Mouse (Mus musculus) cerebellum, adult 2 months (tissue): ENCODE measurements around the gene Ankrd50. TPM values are rescaled to one million over a fixed set of nuclear protein-coding genes. Genes with fewer than 3 reads are reported as not detected.

Experiments used
- DNase-seq, 2 experiments: peaks; one replicate each; pipeline ENCODE4 v3.0.0; 2021
- H3K27ac ChIP-seq: fragments of 200-500 bp; 2 replicates; pipeline ENCODE4 v1.5.1; 2012; ENCODE audit warnings: low read length, control low read depth, inconsistent platforms; ENCODE audit not compliant: insufficient read depth
- H3K27me3 ChIP-seq: fragments of 200-500 bp; 2 replicates; pipeline ENCODE4 v1.6.1; 2012; ENCODE audit warnings: inconsistent platforms, mild to moderate bottlenecking, low read length, moderate library complexity; ENCODE audit not compliant: control insufficient read depth, insufficient read depth
- H3K4me1 ChIP-seq: fragments of 200-500 bp; 2 replicates; pipeline ENCODE4 v1.6.1; 2011; ENCODE audit warnings: low read length; ENCODE audit not compliant: control insufficient read depth, insufficient read depth
- H3K4me3 ChIP-seq: fragments of 200-500 bp; replicated peaks from 2 replicates; pipeline ENCODE3; 2011; ENCODE audit warnings: mild to moderate bottlenecking, low read depth, low read length, control low read depth; ENCODE audit not compliant: insufficient read depth
- CTCF ChIP-seq: fragments of 200-500 bp; IDR thresholded peaks from 2 replicates; pipeline ENCODE4 v1.5.1; 2011; ENCODE audit warnings: low read depth, mild to moderate bottlenecking, control low read depth, low read length, moderate library complexity, borderline replicate concordance; ENCODE audit not compliant: insufficient read depth
- POLR2A ChIP-seq: fragments of 200-500 bp; IDR thresholded peaks from 2 replicates; pipeline ENCODE4 v1.6.1; 2011; ENCODE audit warnings: low read length, control low read depth, borderline replicate concordance; ENCODE audit not compliant: insufficient read depth
- WGBS: fragments of 180-500 bp; shearing (Covaris S2); methylation state at CpG from one replicate; pipeline ENCODE4 v1.1.7; 2018; 5-methylcytosine and 5-hydroxymethylcytosine counted together
- polyA plus RNA-seq: library from polyadenylated mRNA; depleted of rRNA; stranded (reverse); fragments of >200 nt; gene quantifications from 2 replicates; pipeline ENCODE4 v1.2.3, GENCODE M21; 2012

Gene Ankrd50
- polyA plus RNA-seq, 1 experiment, result 39.5 TPM

DNA sequence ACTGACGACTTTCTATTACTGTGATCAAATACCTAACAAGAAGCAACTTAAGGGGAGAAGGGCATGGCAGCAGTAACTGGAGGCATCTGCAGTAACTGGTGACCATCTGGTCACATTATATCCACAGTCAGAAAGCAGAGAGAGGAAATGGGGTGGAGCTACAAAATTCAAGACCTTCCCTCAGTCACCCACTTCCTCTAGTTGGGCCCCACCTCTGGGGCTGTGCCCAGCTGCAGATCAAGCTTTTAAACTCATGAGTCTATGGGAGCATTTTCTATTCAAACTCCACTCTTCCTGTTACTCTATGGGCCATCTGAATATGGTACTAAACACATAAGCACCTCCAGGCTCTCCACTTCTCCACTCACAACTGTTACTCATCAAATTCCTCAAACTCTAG lies 3.5 kb downstream of the Ankrd50 start:
- Histone ChIP-seq H3K4me1 (peaks cover 15% of the 10 kb centered on the region), H3K27ac (no peak overlapping the region), H3K27me3 (no peaks in the 10 kb centered on the region), H3K4me3 (no peak overlapping the region)
- WGBS, result 58% methylated on average over 1 of the region's 1 CpGs
- no peak for DNase-seq
- TF ChIP-seq CTCF (no peak), POLR2A (no peak)

DNA sequence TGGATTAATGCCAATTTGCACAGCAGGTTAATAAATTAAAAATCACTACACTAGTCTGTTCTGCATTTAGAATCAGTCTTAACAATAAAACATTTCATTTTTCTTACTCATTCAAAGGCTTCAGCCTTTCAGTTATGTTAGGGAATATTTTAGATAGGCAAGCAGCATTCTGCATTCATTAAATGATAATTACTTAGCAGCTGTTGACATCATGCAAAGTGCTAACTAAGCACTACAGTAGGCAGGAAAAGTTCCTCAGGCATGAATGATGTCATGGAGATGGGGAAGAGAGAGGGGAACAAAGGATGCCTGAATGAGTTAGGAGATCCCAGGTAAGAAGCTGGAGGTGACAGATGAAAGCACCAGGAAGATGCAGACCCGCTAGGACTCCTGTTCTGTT lies 6.7 kb downstream of the Ankrd50 start:
- TF ChIP-seq CTCF (no peak), POLR2A (no peak)
- Histone ChIP-seq H3K27me3 (no peaks in the 10 kb centered on the region), H3K4me1 (peaks cover 26% of the 10 kb centered on the region), H3K27ac (no peak overlapping the region), H3K4me3 (no peak overlapping the region)
- WGBS, result 83% methylated on average over 1 of the region's 1 CpGs
- DNase-seq, result no peak

DNA sequence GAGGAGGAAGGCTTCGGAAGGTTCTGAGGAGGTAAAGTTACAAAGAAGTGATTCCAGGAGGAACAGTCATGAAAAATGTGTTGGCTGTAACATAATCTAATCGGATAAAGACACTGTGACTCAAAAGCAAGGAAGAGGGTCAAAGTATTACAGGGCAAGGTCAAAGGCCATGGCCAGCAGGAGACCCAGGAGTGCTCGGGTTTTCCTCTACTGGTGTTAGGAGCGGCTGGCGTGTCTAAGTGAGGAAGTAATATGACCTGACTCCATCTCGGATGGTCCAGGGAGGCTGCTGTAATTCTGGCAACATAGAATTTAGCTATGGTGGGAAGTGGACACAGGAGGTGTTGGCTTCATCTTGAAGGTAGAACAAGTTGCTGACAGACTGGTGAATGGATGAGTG lies 9.1 kb downstream of the Ankrd50 start:
- Histone ChIP-seq H3K27ac (no peak overlapping the region), H3K4me3 (no peak overlapping the region), H3K4me1 (peaks cover 18% of the 10 kb centered on the region), H3K27me3 (no peaks in the 10 kb centered on the region)
- no peak for DNase-seq
- TF ChIP-seq CTCF, result no peak
- WGBS, result 85% methylated on average over 6 of the region's 6 CpGs

DNA sequence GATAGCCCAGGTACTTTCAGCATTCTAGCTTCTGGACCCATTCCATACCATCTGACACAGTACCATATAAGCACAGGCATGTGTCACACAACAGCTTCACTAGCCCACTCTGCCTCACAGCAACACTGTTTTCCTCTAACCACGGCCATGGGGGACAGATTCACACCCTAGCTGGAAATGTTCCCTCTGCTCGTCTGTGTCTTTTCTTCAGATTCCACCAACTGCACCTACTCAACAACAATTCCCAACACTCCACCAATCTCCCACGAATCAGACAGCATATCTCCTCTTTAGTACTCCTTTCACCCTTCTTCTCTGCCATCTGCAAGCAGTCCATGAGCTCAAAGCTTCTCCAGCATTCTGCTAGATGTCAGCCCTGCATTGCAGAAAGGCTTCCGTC lies 11.5 kb downstream of the Ankrd50 start:
- no peak overlapping the region for H3K4me3 ChIP-seq
- TF ChIP-seq CTCF (no peak), POLR2A (no peak)
- no peak overlapping the region for H3K27ac ChIP-seq
- 75% methylated on average over 4 of the region's 4 CpGs for WGBS
- no peak for DNase-seq
- H3K27me3 ChIP-seq, result no peaks in the 10 kb centered on the region
- H3K4me1 ChIP-seq, result peaks cover 17% of the 10 kb centered on the region

DNA sequence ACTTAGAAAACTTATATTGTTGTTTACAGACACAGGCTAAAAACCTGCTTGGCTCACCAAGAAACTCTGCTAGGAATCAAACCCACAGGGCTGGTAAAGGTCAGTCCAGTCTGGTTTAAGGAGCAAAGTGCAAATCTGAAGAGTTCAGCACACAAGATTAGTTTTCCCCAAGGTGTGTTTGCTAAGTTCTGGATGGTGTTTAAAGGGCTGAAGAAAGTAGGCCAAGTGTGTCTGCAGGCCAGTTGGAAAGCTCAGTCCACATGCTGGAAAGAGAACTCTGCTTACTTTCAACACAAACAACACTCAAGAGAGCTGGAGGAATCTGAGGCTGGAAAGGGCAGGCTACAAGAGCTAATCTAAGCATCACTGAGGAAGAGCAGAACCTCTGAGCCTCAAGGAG lies 13.1 kb downstream of the Ankrd50 start:
- H3K27me3 ChIP-seq, result no peaks in the 10 kb centered on the region
- H3K4me1 ChIP-seq, result peaks cover 28% of the 10 kb centered on the region
- no peak for DNase-seq
- H3K27ac ChIP-seq, result no peak overlapping the region
- no peak for TF ChIP-seq POLR2A
- TF ChIP-seq CTCF, result no peak
- H3K4me3 ChIP-seq, result no peak overlapping the region

DNA sequence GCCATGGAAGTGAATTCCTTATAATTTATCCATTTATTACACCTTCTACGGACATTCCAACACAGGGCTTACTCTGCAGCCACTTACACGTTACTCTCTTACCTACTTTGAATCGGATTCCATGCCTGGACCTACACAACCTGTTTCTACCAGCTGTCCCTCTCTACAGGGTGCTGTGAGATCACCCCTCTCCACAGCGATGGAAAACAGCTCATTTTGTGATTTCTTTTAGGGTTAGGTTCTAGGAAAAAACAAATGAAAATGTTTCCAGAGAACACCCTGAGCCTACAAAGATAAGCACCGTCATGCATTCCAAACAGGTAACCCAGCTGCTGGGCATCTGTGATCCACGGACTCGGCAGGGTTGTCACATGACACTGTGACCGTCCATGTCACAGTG lies 16.5 kb downstream of the Ankrd50 start:
- TF ChIP-seq POLR2A, result no peak
- no peak for TF ChIP-seq CTCF
- DNase-seq, result peak; percentile 68 to 82
- WGBS, result 12% methylated on average over 8 of the region's 8 CpGs
- H3K27me3 ChIP-seq, result no peaks in the 10 kb centered on the region
- H3K4me3 ChIP-seq, result peak overlapping the region; percentile 51
- peak overlapping the region; percentile 37 for H3K27ac ChIP-seq
- H3K4me1 ChIP-seq, result peaks cover 19% of the 10 kb centered on the region

DNA sequence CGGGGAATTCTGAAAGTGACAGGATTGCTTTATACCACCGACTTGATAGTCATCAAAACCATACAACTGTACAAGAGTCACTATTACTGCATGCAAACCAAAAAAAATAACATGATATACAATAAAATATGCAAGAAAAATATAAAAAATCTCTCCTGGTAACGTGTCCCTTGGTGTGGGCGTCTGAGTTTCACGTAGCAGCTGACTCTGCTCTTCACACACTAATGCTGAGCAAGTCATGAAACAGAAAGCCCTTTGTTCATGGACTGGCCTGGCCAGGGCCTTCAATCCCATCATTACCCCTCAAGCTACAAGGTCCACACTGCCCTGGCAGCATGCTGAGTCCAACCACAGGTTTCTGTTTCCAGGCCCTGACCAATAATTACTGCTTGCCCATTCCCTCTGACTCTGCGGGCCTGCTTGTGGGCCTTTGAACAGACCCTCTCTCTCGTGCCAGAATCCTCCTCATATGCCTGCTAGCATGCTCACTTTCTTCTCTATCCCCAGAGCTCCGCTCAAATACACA lies 17.7 kb downstream of the Ankrd50 start:
- DNase-seq, result no peak
- no peak overlapping the region for H3K27ac ChIP-seq
- TF ChIP-seq POLR2A (no peak), CTCF (no peak)
- peaks cover 17% of the 10 kb centered on the region for H3K4me1 ChIP-seq
- 83% methylated on average over 8 of the region's 8 CpGs for WGBS
- no peak overlapping the region for H3K4me3 ChIP-seq
- H3K27me3 ChIP-seq, result no peaks in the 10 kb centered on the region

DNA sequence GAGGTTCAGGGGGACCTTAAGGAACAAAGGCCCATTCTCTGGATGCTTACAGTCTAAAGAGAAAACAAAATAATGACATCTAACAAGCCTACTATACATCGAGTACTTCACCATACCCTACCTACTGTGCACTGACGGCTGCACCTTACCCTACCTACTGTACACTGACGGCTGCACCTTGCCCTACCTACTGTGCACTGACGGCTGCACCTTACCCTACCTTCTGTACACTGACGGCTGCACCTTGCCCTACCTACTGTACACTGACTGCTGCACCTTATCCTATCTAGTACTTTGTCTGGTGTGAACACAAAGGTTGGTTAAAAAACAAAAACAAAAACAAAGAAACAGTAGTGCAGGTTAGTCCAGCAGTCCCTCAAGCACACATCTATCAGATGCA lies 18.5 kb downstream of the Ankrd50 start:
- Histone ChIP-seq H3K4me1 (peaks cover 17% of the 10 kb centered on the region), H3K4me3 (no peak overlapping the region), H3K27ac (no peak overlapping the region), H3K27me3 (no peaks in the 10 kb centered on the region)
- TF ChIP-seq POLR2A (no peak), CTCF (no peak)
- no peak for DNase-seq
- 95% methylated on average over 5 of the region's 5 CpGs for WGBS

DNA sequence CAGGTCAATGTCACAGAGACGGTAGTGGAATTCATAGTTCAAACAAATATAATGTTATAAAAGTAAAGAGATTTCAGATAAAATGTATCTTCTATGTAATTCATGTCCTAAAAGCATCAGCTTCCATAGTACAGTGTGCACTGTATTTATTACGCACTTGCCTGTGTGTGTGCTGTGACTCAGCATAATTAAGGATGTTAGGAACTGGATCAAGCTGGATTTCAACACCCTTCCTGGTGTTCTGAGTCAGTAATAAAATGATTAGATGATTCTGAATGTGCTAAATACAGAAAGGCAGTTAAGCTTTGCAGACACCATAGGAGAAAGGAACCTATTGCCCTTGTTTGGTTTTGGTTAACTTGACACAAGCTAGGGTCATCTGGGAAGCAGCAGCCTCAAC lies 21.5 kb downstream of the Ankrd50 start:
- H3K27me3 ChIP-seq, result no peaks in the 10 kb centered on the region
- peaks cover 23% of the 10 kb centered on the region for H3K4me1 ChIP-seq
- TF ChIP-seq POLR2A, result no peak
- TF ChIP-seq CTCF, result no peak
- 99% methylated on average over 2 of the region's 2 CpGs for WGBS
- no peak overlapping the region for H3K4me3 ChIP-seq
- no peak overlapping the region for H3K27ac ChIP-seq
- no peak for DNase-seq
